Mouse (Mus musculus) brain, adult 2 months (tissue): ENCODE data around the gene Comt.

Experiments used
- DNase-seq: peaks from one replicate; pipeline ENCODE4 v3.0.0; 2011; ENCODE audit warnings: low read depth, low spot score

The Comt gene

DNA sequence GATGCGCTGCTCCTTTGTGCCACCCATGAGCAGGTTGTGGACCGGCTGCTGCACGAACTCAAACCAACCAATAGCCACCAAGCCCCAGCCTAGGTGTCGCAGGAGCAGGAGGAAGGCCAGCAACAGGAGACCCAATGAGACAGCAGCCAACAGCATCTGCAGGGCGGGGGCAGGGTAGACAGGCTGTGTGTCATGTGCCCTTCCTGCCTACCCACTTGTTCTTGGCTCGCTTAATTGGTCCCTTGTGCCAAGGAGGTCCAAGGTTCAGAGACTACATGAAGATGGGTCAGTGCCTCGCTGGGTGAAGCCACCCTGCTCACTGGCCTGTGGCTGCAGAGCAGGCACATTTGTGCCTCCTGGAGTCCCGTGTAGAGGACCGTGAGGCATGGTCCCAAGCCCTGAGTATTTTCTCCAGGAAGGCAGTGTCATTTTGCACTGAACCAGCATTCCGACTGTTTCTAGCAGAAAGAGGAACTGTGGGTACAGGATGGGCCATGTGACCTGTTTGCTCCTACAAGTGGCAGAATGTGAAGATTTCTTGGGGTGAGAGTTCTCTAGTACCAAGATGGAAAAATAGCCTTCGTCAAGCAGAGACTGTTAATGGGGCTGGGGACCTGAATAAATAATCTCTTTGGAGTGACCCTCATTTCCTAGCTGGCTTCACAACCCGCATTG, 14.7 kb downstream of the Comt start:
- peak; percentile 80 for DNase-seq

- peak; percentile 57 for DNase-seq
Measured at GRCm38 (mm10) chr16:18411026-18411649, 15.5 kb downstream of the Comt start.

GRCm38 (mm10) chr16:18410418-18410817, 16.2 kb downstream of the Comt start:
- no peak for DNase-seq

DNA sequence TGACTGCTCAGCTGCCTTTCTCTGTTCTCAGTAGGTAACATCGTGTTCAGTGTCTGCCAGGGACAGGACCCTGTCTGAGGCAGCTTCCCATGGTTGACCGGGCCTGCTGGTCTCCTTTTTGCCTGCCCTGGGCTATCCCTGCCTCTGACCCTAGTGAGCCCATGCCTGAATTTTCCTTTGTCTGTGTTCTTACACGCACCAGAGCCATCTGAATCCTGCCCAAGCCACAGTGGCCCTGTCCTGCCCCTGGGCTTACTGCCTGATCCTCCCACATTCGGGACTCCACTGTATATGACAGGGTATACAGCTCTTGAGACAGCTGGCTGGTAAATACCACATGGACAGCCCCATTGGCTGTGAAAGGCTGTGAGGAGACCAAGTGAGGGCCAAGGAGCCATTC, 16.9 kb downstream of the Comt start:
- no peak for DNase-seq

DNA sequence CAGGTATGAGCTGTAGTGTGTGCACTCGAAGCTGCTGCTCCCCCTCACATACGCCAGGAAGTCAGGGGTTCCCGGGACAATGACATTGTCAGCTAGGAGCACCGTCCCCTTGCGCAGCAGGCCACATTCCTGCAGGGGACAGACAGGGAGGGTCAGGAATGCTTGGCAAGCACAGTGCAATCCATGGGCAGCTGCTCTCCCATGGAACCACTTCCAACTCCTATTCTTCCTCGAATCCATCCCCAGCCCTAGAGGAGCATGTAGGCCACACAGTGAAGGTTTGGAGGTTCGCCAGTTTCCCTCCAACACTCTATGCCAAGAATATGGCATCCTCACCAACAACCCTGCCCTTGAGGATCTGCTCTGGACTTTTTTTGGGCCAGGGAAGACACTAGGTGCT, 18.7 kb downstream of the Comt start:
- peak; percentile 74 for DNase-seq

- peak; percentile 84 for DNase-seq
Measured at GRCm38 (mm10) chr16:18406293-18406692, 20.4 kb downstream of the Comt start.

DNA sequence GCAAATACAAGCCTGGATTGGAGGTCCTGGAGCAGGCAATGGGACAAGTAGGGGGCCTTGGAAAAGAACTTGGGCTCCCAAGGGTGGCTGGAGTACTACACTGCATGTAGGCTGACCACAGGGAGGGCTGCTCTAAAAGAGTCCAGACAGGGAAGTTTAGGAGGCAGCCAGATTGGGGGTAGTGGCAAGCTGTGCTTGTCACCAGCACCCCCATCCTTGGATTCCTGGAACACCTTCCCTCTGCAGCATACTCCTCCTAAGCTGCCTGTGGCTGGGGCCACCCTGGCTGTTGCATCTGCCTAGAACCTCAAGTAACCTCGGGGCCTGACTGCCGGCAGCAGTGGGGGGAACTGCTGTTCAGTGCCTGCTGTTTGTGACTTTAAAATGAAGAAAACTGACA, 20.8 kb downstream of the Comt start:
- DNase-seq, result peak; percentile 65

- DNase-seq, result no peak
Measured at GRCm38 (mm10) chr16:18405091-18405854, 21.4 kb downstream of the Comt start.

DNA sequence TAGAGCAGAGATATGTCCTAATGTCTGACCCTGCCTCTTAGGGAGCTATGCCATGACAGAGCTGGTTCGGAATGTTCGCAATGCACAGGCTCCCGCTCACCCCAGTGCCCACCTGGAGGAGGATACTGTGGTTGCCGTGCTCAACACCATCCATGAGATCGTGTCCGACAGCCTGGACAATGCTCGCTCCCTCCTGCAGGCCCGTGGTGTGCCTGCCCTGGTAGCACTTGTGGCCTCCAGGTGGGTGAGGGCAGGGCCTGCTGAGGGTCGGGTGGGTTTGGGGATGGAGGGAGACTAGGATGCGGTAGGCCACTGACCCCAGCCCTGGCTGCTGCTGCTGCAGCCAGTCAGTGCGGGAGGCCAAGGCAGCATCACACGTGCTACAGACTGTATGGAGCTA, 23.4 kb downstream of the Comt start:
- no peak for DNase-seq

- peak; percentile 35 for DNase-seq
Measured at GRCm38 (mm10) chr16:18400472-18401216, 26.0 kb downstream of the Comt start.

- peak; percentile 55 for DNase-seq
Measured at GRCm38 (mm10) chr16:18400028-18400427, 26.6 kb downstream of the Comt start.

- no peak for DNase-seq
Measured at GRCm38 (mm10) chr16:18396791-18397621, 29.6 kb downstream of the Comt start.

DNA sequence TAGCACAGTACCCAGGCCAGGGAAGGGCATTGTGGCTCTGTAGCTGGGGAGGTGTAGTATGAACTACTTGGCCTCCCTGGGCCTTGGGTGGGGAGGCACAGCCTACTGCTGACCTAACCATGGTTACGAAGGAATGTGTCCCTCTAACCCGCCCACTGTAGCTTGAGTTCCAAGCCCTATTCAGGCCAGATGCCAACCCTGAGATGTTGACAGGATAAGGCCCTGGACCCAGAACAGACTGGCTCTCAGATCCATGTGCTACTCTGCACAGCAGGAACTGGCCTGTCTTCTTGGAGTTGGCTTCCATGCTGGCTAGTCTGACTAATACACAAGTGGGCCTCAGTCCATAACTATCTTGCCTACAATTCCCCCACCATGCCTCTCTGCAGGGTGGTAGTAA, 30.5 kb downstream of the Comt start:
- DNase-seq, result peak; percentile 96

GRCm38 (mm10) chr16:18395620-18396036, 31.0 kb downstream of the Comt start:
- DNase-seq, result peak; percentile 58

GRCm38 (mm10) chr16:18394777-18395619, 31.7 kb downstream of the Comt start:
- DNase-seq, result peak; percentile 68

DNA sequence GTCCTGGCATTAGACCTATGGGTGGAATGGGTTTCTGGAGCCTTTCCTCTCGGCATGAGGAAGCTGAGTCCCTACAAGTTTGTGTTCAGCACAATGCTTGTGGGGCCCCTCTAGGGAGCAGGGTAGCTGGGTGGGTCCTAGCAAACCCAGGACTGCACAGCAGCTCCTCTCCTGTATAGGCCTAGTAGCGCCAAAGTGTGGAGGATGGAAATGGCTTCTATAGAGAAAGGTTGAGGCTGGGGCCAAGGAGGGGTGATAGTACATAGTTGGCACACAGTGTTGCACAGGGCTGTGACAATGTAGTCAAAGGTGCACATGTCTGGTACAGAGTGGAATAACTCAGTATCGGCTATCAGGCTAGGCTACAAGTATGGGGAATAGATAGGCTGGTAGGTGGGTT, 32.6 kb downstream of the Comt start:
- no peak for DNase-seq

GRCm38 (mm10) chr16:18393595-18393994, 33.1 kb downstream of the Comt start:
- no peak for DNase-seq

- peak; percentile 88 for DNase-seq
Measured at GRCm38 (mm10) chr16:18392469-18393426, 33.9 kb downstream of the Comt start.

DNA sequence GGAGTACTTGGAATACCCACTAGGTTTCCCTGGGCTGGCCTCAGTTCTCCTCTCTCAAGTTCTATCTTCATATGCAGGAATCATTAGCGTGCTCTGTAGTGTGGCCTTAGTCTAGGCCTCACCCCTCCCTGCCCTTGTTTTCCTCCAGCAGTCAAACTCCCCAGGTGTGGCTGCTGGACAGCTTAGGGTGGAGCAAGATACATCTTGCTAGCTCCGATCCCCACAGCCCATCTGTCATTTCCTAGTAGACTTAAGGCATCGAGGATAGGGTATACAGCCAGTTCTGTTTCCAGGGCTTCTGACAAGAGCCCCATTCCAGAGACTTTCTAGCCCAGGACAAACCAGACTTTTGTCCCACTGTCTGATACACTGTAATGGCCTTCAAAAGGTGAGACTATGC, 34.9 kb downstream of the Comt start:
- DNase-seq, result no peak
